Mouse (Mus musculus): ENCODE measurements around the gene Psma3. TPM values are rescaled to one million over a fixed set of nuclear protein-coding genes. Genes with fewer than 3 reads are reported as not detected.

Psma3 gene
- polyA plus RNA-seq, 1 experiment: 7.1 TPM

DNA sequence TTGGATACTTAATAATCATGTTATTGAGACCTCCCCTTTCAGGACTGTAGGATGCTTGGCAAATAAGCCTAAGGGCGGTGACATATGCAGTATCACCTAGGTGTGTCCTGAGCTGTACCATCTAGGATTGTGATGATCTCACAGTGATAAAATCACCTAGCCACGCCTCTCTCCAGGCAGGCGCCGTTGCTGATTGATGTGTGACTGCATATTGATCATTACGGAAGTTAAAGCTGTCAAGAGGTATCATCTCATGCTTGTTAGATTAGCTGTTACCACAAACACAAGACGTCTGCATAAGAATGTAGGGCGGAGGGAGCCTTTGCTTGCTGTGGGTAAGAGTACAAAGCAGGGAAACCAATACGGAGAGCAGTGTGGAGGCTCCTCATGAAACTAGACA, 55.8 kb downstream of the Psma3 start:
- Histone ChIP-seq H3K4me3 (ENCODE audit: low read depth, low read length) (no peak overlapping the region), H3K4me1 (ENCODE audit: control insufficient read depth, insufficient read depth, insufficient read length, low read length) (no peaks in the 10 kb centered on the region), H3K27ac (ENCODE audit: insufficient read depth, low read depth, low read length) (no peak overlapping the region), H3K27me3 (ENCODE audit: control insufficient read depth, insufficient read depth, low read length) (no peaks in the 10 kb centered on the region), H3K36me3 (ENCODE audit: control insufficient read depth, insufficient read depth, low read length) (peaks cover 51% of the 10 kb centered on the region)
- TF ChIP-seq POLR2A (IDR thresholded peaks at IDR 0.05; ENCODE audit: low read depth, low read length): no peak
- no peak for TF ChIP-seq CTCF (IDR thresholded peaks at IDR 0.05; ENCODE audit: extremely low read depth, insufficient read length, insufficient replicate concordance, low read depth, low read length)
- 71% methylated on average over 8 of the region's 8 CpGs for WGBS

- no peak overlapping the region for H3K27ac ChIP-seq (ENCODE audit: insufficient read depth, low read depth, low read length)
- H3K4me3 ChIP-seq (ENCODE audit: low read depth, low read length): no peak overlapping the region
- no peaks in the 10 kb centered on the region for H3K4me1 ChIP-seq (ENCODE audit: control insufficient read depth, insufficient read depth, insufficient read length, low read length)
- peaks cover 46% of the 10 kb centered on the region for H3K36me3 ChIP-seq (ENCODE audit: control insufficient read depth, insufficient read depth, low read length)
- 95% methylated on average over 5 of the region's 5 CpGs for WGBS
- no peaks in the 10 kb centered on the region for H3K27me3 ChIP-seq (ENCODE audit: control insufficient read depth, insufficient read depth, low read length)
- no peak for TF ChIP-seq POLR2A (IDR thresholded peaks at IDR 0.05; ENCODE audit: low read depth, low read length)
- TF ChIP-seq CTCF (IDR thresholded peaks at IDR 0.05; ENCODE audit: extremely low read depth, insufficient read length, insufficient replicate concordance, low read depth, low read length): no peak
Observed at GRCm38 (mm10) chr12:71030722-71031121, 56.3 kb downstream of the Psma3 start.

DNA sequence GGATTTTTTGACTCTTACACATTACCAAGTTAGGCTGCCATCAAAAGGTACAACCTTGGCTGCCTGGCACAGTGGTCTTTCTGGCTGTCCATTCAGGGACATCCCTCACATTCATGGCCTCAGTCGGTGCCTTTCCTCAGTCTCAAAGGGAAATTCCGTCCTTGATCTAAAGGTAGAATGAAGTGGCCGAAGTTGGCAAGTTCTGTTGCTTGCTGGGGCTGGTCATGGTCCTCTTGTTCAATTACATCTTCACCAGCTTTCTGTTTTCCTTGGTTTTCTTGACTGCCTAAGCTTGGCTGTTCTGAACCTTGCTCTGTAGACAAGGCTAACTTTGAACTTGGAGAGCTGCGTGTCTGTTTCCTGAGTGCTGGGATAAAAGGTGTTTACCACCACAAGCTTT, 61.4 kb downstream of the Psma3 start:
- H3K27ac ChIP-seq (ENCODE audit: insufficient read depth, low read depth, low read length): no peak overlapping the region
- H3K36me3 ChIP-seq (ENCODE audit: control insufficient read depth, insufficient read depth, low read length): peaks cover 41% of the 10 kb centered on the region
- H3K4me1 ChIP-seq (ENCODE audit: control insufficient read depth, insufficient read depth, insufficient read length, low read length): peaks cover 3% of the 10 kb centered on the region; the same call in 1 of the 2 replicates
- WGBS: 97% methylated on average over 4 of the region's 4 CpGs
- H3K4me3 ChIP-seq (ENCODE audit: low read depth, low read length): no peak overlapping the region
- TF ChIP-seq CTCF (IDR thresholded peaks at IDR 0.05; ENCODE audit: extremely low read depth, insufficient read length, insufficient replicate concordance, low read depth, low read length) (no peak), POLR2A (IDR thresholded peaks at IDR 0.05; ENCODE audit: low read depth, low read length) (no peak)
- H3K27me3 ChIP-seq (ENCODE audit: control insufficient read depth, insufficient read depth, low read length): no peaks in the 10 kb centered on the region

DNA sequence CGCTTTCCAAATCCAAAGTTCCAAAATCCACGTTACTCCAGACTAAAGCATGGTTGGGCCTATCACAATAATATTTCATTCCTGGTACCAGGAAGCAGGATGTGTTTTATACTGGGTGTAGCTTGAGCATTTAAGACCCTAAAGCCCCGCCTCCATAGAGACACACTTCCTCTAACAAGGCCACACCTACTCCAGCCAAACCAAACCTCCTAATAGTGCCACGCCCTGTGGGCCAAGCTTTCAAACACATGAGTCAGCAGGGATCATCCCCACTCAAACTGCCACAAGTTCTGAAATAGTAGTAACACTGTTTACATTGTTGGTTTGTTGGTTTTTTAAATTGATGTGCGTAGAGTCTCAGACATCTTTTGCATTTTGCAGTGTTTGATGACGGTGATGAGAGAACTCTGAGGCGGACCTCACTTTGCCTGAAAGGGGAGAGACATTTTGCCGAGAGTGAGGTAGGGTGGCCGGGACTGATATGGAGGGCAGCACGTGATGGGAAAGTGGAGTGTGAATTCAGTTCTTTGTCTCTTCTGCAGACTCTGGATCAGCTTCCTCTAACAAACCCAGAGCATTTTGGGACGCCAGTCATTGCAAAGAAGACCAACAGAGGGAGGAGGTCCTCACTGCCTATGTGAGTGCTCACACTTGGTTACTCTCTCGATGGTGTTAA, 62.4 kb downstream of the Psma3 start:
- 89% methylated on average over 12 of the region's 12 CpGs for WGBS
- no peak overlapping the region for H3K27ac ChIP-seq (ENCODE audit: insufficient read depth, low read depth, low read length)
- peaks cover 3% of the 10 kb centered on the region; the same call in 1 of the 2 replicates for H3K4me1 ChIP-seq (ENCODE audit: control insufficient read depth, insufficient read depth, insufficient read length, low read length)
- no peaks in the 10 kb centered on the region for H3K27me3 ChIP-seq (ENCODE audit: control insufficient read depth, insufficient read depth, low read length)
- peaks cover 46% of the 10 kb centered on the region for H3K36me3 ChIP-seq (ENCODE audit: control insufficient read depth, insufficient read depth, low read length)
- no peak overlapping the region for H3K4me3 ChIP-seq (ENCODE audit: low read depth, low read length)
- TF ChIP-seq POLR2A (IDR thresholded peaks at IDR 0.05; ENCODE audit: low read depth, low read length) (no peak), CTCF (IDR thresholded peaks at IDR 0.05; ENCODE audit: extremely low read depth, insufficient read length, insufficient replicate concordance, low read depth, low read length) (no peak)

- no peak overlapping the region for H3K4me3 ChIP-seq (ENCODE audit: low read depth, low read length)
- WGBS: 81% methylated on average over 7 of the region's 7 CpGs
- H3K27me3 ChIP-seq (ENCODE audit: control insufficient read depth, insufficient read depth, low read length): no peaks in the 10 kb centered on the region
- peaks cover 5% of the 10 kb centered on the region; the same call in 1 of the 2 replicates for H3K4me1 ChIP-seq (ENCODE audit: control insufficient read depth, insufficient read depth, insufficient read length, low read length)
- H3K27ac ChIP-seq (ENCODE audit: insufficient read depth, low read depth, low read length): 0 out of 2 replicates have a peak overlapping the region, but pooled peaks have one; percentile 37
- peaks cover 46% of the 10 kb centered on the region for H3K36me3 ChIP-seq (ENCODE audit: control insufficient read depth, insufficient read depth, low read length)
- no peak for TF ChIP-seq CTCF (IDR thresholded peaks at IDR 0.05; ENCODE audit: extremely low read depth, insufficient read length, insufficient replicate concordance, low read depth, low read length)
- TF ChIP-seq POLR2A (IDR thresholded peaks at IDR 0.05; ENCODE audit: low read depth, low read length): no peak
Observed at GRCm38 (mm10) chr12:71040462-71040861, 66.0 kb downstream of the Psma3 start.

- H3K27me3 ChIP-seq (ENCODE audit: control insufficient read depth, insufficient read depth, low read length): no peaks in the 10 kb centered on the region
- H3K36me3 ChIP-seq (ENCODE audit: control insufficient read depth, insufficient read depth, low read length): peaks cover 52% of the 10 kb centered on the region
- H3K4me1 ChIP-seq (ENCODE audit: control insufficient read depth, insufficient read depth, insufficient read length, low read length): peaks cover 5% of the 10 kb centered on the region; the same call in 1 of the 2 replicates
- H3K4me3 ChIP-seq (ENCODE audit: low read depth, low read length): no peak overlapping the region
- WGBS: 93% methylated on average over 1 of the region's 1 CpGs
- H3K27ac ChIP-seq (ENCODE audit: insufficient read depth, low read depth, low read length): no peak overlapping the region
- TF ChIP-seq POLR2A (IDR thresholded peaks at IDR 0.05; ENCODE audit: low read depth, low read length) (no peak), CTCF (IDR thresholded peaks at IDR 0.05; ENCODE audit: extremely low read depth, insufficient read length, insufficient replicate concordance, low read depth, low read length) (no peak)
Observed at GRCm38 (mm10) chr12:71042451-71042850, 68.0 kb downstream of the Psma3 start.

- Histone ChIP-seq H3K4me1 (ENCODE audit: control insufficient read depth, insufficient read depth, insufficient read length, low read length) (peaks cover 5% of the 10 kb centered on the region; the same call in 1 of the 2 replicates), H3K4me3 (ENCODE audit: low read depth, low read length) (no peak overlapping the region), H3K27ac (ENCODE audit: insufficient read depth, low read depth, low read length) (no peak overlapping the region), H3K36me3 (ENCODE audit: control insufficient read depth, insufficient read depth, low read length) (peaks cover 44% of the 10 kb centered on the region), H3K27me3 (ENCODE audit: control insufficient read depth, insufficient read depth, low read length) (no peaks in the 10 kb centered on the region)
- TF ChIP-seq CTCF (IDR thresholded peaks at IDR 0.05; ENCODE audit: extremely low read depth, insufficient read length, insufficient replicate concordance, low read depth, low read length) (no peak), POLR2A (IDR thresholded peaks at IDR 0.05; ENCODE audit: low read depth, low read length) (no peak)
- 54% methylated on average over 3 of the region's 3 CpGs for WGBS
Observed at GRCm38 (mm10) chr12:71043571-71043970, 69.2 kb downstream of the Psma3 start.

Data from small intestine, adult 2 months (tissue).